Mouse (Mus musculus) heart, adult 18-20 months (tissue): Measurements from ENCODE around the gene Amigo3. TPM values are rescaled to one million over a fixed set of nuclear protein-coding genes. Genes with fewer than 3 reads are reported as not detected.

Experiments used
- DNase-seq, 2 experiments: peaks; one replicate each; pipeline ENCODE4 v3.0.0; 2021 to 2022; ENCODE audit warnings: mixed read lengths in 1 of 2
- total RNA-seq, 2 experiments: library from RNA; stranded (reverse); gene quantifications; 2 replicates each; pipeline ENCODE4 v1.2.3; 2021

Gene Amigo3
- total RNA-seq, 2 experiments from 2014 or later: 1.4 to 1.8 TPM

DNA sequence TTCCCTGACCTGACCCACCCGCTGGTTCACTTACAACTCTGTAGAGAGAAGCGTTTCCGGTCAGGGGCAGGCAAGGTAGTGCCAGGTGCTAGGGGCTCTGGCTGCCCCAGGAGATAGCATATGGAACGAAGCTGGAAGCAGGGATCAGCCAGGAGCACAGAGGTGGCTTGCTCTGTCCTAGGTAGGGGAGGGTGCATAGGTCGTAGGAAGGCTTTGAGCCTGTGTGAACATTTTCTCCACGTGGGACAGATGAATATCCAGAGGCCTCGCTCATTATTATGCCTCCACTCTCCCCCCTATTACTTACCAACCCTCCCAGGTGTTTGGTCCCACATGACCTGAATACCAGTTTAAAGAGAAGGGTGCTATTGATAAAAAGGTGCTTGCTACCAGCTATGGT, 548 bp upstream of the Amigo3 start:
- DNase-seq: no peak

DNA sequence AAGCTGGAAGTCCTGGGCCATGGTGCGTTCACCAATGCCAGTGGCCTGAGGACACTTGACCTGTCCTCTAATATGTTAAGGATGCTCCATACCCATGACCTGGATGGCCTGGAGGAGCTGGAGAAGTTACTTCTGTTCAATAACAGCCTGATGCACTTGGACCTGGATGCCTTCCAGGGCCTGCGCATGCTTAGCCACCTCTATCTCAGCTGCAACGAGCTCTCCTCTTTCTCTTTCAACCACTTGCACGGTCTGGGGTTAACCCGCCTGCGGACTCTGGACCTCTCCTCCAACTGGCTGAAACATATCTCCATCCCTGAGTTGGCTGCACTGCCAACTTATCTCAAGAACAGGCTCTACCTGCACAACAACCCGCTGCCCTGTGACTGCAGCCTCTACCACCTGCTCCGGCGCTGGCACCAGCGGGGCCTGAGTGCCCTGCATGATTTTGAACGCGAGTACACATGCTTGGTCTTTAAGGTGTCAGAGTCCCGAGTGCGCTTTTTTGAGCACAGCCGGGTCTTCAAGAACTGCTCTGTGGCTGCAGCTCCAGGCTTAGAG, 786 bp downstream of the Amigo3 start:
- no peak for DNase-seq

DNA sequence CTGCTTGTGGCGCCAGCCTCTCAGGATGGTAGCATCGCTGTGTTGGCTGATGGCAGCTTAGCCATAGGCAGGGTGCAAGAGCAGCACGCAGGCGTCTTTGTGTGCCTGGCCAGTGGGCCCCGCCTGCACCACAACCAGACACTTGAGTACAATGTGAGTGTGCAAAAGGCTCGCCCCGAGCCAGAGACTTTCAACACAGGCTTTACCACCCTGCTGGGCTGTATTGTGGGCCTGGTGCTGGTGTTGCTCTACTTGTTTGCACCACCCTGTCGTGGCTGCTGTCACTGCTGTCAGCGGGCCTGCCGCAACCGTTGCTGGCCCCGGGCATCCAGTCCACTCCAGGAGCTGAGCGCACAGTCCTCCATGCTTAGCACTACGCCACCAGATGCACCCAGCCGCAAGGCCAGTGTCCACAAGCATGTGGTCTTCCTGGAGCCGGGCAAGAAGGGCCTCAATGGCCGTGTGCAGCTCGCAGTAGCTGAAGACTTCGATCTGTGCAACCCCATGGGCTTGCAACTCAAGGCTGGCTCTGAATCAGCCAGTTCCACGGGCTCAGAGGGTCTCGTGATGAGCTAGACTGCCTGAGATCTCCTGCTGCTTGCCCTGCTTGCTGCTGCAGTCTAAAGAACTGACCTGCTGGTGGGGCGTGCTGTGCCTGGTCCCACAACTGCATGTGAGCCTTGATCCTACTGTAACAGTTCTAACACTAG, 1.5 kb downstream of the Amigo3 start:
- no peak for DNase-seq

DNA sequence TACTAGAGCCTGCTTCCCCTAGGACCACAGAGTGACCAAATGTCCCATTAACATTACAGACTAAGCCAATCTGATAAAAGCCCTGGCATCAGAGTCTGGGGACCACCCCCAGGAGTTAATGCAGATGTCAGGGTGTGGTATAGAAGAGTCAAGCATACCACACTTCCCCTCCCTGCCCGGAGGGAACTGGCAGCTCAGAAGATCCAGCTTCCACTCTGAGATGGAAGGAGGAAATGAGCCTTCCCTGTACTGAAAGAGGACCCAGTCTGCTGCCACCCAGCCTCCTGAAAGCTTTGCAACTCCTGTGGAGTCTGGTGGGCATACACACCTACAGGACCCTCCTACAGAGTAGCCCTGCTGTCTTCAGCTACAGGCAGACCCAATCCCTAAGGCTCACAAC, 2.1 kb downstream of the Amigo3 start:
- DNase-seq: no peak

DNA sequence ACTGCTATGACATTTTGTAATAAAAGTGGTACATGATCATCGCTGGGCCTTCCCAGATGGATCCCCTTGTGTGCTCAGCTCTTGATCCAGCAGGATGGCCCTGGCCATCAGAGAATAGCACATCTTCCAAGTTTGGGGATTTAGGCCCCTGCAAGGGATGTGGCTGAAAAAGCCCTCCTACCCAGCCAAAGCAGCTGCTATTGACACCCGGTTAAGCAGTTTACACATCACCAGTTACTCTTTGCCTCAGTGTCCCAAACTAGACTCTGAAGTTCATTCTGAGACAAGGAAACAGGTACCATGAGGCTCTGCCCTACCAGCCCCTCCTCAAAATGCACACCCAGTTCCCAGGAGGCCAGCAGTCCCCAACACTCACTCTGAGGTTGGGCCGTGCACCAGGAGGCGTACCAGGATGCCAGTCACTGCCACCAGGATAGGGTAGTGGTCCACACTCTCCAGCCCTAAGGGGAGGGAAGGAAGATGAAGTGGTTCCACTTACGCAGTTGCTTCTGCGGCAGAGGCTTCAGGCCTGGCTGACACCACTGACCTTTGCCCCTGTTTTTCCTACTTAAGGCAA, 2.8 kb downstream of the Amigo3 start:
- no peak for DNase-seq

DNA sequence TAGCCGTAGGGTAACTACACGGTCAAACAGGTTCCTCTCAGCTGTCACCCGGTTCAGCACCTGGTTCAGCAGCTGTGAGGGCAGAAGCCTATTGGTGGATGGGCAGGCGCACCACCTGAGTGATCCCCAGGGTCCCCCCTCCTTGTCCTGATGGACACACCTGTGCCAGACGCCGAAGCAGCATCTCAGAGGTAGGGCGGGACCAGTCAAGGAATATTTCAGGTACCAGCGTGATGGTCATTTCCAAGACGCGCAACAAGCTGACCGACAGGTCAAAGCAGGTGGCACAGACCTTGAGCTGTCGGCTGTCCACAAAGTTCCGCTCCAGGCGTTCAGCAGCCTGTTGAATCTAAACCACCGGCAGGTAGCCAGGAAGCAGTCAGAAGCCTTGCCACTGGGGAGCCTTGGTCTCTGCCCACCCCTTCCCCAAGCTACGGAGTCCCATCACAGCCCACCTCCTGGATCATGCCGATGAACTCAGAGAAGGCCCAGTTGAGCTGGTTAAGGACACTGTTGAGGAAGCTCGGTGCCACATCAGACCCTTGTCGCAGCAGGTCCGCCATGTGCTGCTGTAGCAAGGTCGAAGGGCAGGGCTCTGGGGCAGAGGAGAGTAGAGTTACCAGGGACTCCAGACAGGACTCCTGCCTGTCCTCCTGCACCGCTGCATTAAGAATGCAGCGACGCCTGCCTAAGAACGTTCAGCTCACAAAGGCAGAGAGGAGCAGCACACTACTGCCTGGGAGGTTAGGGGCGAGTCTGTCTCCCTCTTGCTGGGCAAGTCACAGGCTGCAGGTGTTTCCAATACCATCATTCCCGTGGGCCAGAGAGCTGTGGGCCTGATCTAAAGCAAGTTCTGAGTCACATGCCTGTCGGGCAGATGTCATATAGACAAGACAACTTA, 3.7 kb downstream of the Amigo3 start:
- no peak for DNase-seq

DNA sequence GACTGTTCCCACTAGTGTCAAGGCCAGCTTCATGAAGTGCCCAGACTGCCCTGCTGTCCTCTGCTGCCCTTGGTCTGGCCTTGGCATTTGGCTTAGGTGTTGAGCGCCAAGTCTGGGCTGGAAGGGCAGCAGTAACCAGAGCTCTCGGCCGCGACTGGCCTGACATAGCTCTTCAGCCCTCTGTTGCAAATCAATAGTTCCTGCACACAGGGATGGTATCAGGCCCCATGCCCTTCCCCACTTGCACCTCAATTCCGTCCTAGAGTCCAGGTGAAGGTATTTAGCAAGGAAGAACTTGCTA, 4.3 kb downstream of the Amigo3 start:
- DNase-seq: peak; percentile 62 to 65

DNA sequence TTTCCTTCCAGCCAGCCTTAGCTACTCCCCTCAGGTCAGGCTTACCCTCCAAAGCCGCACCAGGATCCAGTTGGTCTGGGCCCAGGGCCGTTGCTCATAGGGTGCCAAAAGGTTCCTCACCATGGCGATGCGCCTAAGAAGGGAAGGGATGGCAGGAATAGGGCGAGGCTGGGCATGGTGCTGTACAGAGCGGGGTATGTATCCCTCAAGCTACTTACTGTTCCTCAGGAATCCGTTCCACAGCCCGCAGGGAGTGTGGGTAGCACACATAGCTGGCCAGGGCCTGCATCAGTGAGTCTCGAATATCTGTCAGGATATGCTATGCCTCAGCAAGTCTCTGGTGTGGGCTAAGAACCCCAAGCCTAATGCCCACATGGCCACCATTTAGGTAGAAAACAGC, 5.3 kb downstream of the Amigo3 start:
- DNase-seq: no peak

DNA sequence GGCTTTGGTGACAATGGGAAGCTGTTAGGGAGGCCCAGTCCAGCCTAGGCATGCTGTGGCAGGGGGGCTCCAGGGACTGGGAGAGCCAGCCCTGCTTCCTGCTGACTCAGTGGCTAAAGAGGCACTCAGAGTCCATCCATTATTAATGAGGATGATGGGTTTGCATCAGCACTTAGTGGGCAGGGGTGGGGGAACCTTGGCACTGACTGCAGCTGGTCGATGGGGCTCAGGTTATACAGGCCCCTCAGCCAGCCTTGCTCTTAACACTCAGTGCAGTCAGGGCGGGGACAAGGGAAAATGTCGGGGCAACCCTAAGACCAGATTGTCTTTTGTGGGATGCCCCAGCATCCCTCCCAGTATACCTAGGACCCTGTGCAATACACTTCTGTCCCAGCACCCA, 9.2 kb downstream of the Amigo3 start:
- DNase-seq: no peak

DNA sequence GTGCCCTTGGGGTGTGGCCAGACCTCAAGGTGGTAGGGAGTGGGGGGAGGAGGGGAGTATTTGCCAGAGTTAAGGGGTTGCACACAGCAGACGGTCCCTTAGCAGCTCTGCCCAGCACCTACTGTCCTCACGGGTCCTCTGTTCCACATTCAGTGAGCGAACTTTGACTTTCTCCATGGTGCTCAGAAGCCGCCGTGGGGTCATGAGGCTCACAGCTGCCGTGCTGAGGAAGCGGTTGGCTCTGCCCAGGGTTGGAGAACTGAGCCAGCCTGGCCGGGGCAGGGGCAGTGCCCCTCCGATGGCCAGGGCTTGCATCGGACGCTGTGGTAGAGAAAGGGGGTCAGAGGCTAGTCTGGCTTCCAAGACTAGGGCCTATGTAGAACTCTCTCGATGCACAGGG, 10.4 kb downstream of the Amigo3 start:
- DNase-seq: no peak

DNA sequence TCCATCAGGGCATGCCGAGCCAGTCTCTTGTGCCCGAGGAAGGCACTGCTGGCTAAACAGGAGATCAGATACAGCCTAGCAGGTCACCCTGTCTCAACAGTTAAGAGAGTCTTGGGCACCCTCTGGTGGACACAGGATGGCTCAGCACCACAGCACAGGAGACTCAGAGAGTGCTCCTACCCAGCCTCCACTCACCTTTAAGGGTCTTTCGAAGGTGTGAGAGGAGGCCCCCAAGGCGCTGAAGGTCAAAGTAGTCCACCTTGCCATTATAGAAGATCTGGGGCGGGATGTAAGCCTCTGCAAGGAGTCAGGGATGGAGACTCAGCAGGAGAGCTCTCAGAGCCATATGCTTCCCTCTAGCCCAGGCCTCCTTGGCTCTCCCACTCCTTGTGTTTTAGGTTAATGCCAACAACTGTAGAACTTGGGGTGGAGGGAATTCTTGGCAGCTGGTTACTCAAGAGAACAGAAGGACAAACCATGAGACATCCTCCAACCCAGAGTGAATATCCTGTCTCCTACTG, 12.6 kb downstream of the Amigo3 start:
- peak; percentile 58 to 75 for DNase-seq

DNA sequence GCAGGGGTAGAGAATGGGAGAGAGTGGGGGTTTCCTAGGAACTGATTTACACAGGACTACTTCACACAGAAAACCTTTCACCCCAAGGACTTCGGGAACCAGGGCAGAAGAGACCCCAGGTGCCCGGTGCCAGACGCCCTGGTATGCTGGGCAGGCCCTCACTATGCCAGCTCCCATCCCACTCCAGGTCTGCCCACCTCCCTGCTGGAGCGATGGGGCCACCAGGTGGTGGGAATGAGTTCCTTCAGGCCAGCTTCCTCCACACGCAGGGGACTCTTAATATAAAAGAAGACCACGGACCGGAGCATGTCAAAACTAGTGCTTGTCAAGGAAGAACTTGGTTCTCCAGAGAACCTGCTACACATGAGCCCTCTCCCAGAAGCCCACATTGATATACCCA, 14.2 kb downstream of the Amigo3 start:
- DNase-seq: no peak

DNA sequence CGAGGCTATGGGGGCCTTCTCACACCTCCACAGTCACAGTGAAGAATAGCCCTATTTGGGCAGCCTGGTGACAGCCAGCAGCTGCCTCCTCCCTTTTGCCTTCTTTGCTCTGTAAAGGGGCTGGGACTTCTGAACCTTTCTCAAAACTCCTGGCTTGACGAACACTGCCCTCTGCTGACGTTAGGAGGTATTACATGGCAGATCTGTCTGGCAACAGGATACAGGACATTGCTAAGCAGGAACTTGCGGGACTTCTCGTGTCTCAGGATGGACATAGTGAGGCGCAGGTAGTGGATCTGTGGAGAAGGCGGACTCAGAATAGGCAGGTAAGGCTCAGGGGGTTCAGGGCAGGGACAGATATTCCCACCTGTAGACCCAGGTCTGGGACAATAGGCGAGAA, 14.9 kb downstream of the Amigo3 start:
- peak; percentile 86 to 94 for DNase-seq

DNA sequence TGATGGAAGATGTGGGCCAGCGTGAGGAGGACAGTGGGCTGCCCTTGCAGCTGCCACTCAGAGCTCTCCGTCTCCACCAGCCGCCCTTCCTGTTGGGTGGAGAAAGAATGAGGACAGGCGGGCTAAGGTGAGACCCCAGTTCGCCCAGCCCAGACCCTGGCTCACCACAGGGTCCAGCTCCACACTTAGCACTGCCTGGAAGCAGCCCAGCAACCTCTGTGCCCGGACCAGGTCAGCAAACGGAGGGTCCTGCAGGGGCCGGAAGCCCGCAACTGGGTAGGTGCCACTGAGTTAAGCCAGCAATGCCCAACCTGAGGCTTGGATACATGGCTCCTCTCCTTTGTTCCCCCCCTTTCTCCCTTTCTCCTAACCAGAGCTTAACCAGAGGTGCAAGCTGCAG, 16.0 kb downstream of the Amigo3 start:
- DNase-seq: no peak

DNA sequence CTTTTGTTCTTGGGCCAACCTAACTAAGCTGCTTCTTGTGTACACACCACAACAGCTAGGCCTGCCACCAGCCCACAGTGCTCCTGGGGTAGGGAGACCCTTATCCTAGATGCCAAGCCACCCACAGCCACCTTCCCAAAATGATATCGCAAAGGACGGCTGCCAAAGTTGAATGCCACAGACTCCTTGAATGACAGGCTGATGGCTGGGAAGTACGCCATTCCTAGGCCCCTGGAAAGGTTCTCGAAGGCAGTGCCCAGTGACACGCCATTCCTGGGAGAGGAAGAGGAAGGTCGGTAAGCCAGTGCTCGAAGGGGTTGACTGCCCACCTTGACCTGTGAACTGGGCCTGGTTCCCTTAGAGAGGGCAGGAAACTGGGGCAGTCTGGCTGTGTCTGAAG, 16.6 kb downstream of the Amigo3 start:
- DNase-seq: no peak

DNA sequence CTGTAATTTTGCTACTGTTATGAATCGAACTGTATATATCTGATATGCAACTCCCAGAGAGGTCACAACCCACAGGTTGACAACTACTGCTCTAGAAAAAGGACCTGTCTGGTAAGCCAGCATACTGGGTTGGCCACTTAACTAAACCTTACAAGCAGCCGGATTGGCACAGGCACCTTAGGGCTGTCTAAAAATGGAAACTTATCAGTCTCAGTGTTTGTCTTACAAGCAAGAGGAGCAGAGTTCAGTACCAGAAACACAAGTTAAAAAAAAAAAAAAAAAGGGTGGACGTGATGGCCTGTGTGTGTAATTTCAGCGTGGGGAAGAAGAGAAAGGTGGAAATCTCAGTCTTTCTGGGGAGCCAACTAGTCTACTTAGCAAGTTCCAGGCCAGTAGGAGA, 18.8 kb downstream of the Amigo3 start:
- no peak for DNase-seq

DNA sequence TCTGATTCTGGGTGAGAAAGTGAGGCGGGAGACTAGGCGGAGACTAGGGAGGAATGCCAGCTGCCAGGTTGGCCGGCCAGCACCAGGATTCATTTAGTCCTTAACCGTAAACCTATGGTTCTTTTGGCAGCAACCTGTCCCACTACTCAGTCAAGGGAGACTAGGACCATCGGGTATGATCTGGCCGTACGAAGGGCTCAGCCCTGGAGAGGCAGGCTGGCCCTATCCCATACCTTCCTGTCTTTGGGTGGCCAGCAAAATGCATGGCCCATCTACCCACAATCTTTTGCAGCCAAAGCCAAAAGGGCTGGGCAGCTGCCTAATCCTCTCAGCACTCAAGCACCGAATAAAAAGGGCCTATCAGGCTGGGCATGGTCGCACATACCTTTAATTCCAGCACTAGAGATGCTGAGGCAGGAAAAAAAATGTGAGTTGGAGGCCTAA, 19.5 kb downstream of the Amigo3 start:
- no peak for DNase-seq

DNA sequence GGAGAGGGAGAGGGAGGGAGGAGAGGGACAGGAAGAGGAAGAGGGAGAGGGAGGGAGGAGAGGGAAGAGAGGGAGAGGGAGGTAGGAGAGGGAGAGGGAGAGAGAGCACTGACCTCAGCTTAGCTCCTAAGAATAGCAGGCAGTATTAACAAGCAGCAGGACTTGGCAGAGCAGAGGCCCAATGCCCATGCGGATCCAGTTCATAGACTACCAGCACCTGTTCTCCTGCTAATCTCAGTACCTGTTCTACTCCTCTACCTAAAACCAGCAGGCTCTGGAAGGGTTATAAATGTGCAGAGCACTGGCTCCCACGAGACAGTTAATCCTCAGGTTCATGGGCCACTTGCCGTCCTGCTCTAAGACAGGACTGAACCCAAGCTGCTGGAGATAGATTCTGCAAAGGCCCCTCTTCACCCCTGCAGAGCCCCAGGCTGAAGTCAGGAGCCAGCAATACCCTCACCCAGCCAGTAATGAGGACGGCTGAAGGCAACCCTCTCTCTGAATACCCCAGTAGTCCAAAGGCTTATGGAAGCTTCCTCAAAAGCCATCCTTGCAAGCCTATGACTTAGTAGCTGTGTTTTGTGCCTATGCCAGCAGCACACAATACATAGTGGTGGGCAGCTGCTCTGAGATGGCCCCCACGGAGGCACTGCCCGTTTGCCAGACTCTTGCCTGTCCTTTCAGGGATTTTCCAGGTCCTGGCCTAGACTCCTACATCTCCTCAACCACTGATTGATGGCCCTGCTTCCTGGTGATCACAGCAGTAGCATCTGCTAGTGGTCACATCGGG, 20.4 kb downstream of the Amigo3 start:
- peak in 1 of 2 experiments; percentile 57 for DNase-seq

DNA sequence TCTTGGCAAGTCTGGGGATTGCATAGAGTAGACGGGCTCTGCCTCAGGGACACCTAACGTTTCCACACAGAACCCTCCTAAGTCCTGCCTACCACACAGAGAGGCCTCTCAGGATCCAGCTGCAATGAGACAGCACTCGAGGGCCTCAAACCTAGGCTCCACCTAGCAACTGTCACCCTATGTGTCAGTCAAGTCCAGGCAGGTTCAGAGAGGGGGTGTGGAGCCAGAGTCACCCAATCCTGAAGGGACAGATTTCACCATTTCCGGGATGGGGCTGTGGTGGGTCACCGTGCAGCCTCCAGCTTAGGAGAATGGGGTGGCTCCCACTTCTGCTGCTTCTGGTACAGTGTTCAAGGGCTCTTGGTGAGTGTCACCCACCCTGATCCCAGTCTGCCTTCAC, 27.2 kb downstream of the Amigo3 start, which contains the start of gene Mst1:
Gene Mst1, plus strand, starts transcription at position 269 of the 400 bp plus-strand sequence.
- no peak for DNase-seq

DNA sequence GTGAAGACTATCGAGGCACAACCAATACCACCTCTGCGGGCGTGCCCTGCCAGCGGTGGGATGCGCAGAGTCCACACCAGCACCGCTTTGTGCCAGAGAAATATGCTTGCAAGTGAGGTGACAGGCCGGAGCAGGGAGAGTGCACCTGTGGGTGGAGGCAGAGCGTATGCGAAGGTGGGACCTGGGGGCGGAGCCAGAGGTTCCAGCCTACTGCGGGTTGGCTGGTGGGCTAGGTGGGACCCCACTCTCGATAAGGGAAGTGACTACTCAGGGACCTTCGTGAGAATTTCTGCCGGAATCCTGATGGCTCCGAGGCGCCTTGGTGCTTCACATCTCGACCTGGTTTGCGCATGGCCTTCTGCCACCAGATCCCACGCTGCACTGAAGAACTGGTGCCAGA, 29.6 kb downstream of the Amigo3 start:
- no peak for DNase-seq

DNA sequence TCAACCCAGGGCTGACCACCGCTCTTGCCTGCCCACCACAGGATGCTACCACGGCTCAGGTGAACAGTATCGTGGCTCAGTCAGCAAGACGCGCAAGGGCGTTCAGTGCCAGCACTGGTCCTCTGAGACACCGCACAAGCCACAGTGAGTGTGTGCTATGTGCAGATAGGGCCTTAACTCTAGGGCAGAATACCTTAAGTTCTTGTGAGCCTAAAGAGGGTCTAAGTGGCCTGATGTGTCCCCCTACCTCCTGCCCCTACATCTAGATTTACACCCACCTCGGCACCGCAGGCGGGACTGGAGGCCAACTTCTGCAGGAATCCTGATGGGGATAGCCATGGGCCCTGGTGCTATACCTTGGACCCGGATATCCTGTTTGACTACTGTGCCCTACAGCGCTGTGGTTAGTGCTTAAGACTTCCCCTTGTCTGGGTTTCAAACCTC, 30.1 kb downstream of the Amigo3 start, which contains the start of gene Rnf123:
Gene Rnf123, minus strand, starts transcription at position 359 of the 444 bp plus-strand sequence.
- no peak for DNase-seq

DNA sequence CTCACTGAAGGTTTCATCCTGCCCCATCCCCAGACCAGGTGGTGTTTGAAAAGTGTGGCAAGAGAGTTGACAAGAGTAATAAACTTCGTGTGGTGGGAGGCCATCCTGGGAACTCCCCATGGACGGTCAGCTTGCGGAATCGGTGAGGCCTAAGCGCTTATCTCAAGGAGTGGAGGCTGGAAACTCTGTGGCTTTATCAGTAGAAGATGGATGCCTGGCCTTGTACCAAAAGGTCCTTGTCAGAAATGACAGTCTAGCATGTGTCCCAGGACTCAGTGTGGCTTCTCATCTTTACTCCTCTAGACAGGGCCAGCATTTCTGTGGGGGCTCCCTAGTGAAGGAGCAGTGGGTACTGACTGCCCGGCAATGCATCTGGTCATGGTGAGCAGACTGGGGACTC, 30.6 kb downstream of the Amigo3 start:
- no peak for DNase-seq
